Mouse (Mus musculus) hindbrain, embryonic 15.5 days (tissue): ENCODE measurements around the gene Adat3. TPM values are rescaled to one million over a fixed set of nuclear protein-coding genes. Genes with fewer than 3 reads are reported as not detected.

ENCODE experiments used
- microRNA-seq: library from miRNA; unstranded; fragments of <30 nt; microRNA quantifications from one replicate; pipeline ENCODE4, GENCODE M21; 2016
- polyA plus RNA-seq: library from polyadenylated mRNA; unstranded; fragments of >200 nt; fragmentation: Nextera tagmentation; extraction: Ambion mirVana; gene quantifications from 2 replicates; pipeline ENCODE4 v1.2.1, GENCODE M21; 2015

Adat3 gene
- polyA plus RNA-seq, 1 experiment from 2014 or later = 4.8 TPM

Small RNA genes lying within 50 kb of the gene (microRNA-seq; reads per million reads assigned to microRNA genes)
- not detected for gene Mir6912

Other genes with a start within 250 kb of the Adat3 start
- gene Plk5, start 246.4 kb upstream of the Adat3 start, polyA plus RNA-seq = 6.1 and 6.4 TPM in 2 replicates
- 18.9 and 19.2 TPM in 2 replicates for gene Mex3d, start 215.2 kb upstream of the Adat3 start, polyA plus RNA-seq
- gene Mbd3, start 203.3 kb upstream of the Adat3 start, polyA plus RNA-seq = 213 and 229 TPM in 2 replicates
- 711 and 737 TPM in 2 replicates for gene Uqcr11, start 196.1 kb upstream of the Adat3 start, polyA plus RNA-seq
- 52.5 and 54.7 TPM in 2 replicates for gene Tcf3, start 169.2 kb upstream of the Adat3 start, polyA plus RNA-seq
- gene Onecut3, start 108.0 kb upstream of the Adat3 start, polyA plus RNA-seq = 1.6 and 1.7 TPM in 2 replicates
- gene Atp8b3, start 63.8 kb upstream of the Adat3 start, polyA plus RNA-seq = 1.2 and 1.5 TPM in 2 replicates
- 30.0 and 33.7 TPM in 2 replicates for gene Rexo1, start 41.3 kb upstream of the Adat3 start, polyA plus RNA-seq
- 6.3 and 6.7 TPM in 2 replicates for gene Klf16, start 25.6 kb upstream of the Adat3 start, polyA plus RNA-seq
- gene Abhd17a, start 12.5 kb upstream of the Adat3 start, polyA plus RNA-seq = 134 and 159 TPM in 2 replicates
- gene Scamp4, start within 50 bp of the Adat3 start, polyA plus RNA-seq = 64.2 and 71.6 TPM in 2 replicates
- gene Gm49322, start 3.1 kb downstream of the Adat3 start, polyA plus RNA-seq = 3.4 and 4.1 TPM in 2 replicates
- 109 and 127 TPM in 2 replicates for gene Csnk1g2, start 20.0 kb downstream of the Adat3 start, polyA plus RNA-seq
- 83.6 and 93.2 TPM in 2 replicates for gene Btbd2, start 54.2 kb downstream of the Adat3 start, polyA plus RNA-seq
- 56.7 and 61.0 TPM in 2 replicates for gene Mknk2, start 75.2 kb downstream of the Adat3 start, polyA plus RNA-seq
- 57.5 and 60.2 TPM in 2 replicates for gene Mob3a, start 99.1 kb downstream of the Adat3 start, polyA plus RNA-seq
- gene Izumo4, start 99.3 kb downstream of the Adat3 start, polyA plus RNA-seq = 39.2 and 46.1 TPM in 2 replicates
- gene Ap3d1, start 139.4 kb downstream of the Adat3 start, polyA plus RNA-seq = 109 and 120 TPM in 2 replicates
- 18.3 and 21.6 TPM in 2 replicates for gene Dot1l, start 152.3 kb downstream of the Adat3 start, polyA plus RNA-seq
- gene Sf3a2, start 195.3 kb downstream of the Adat3 start, polyA plus RNA-seq = 52.3 and 67.4 TPM in 2 replicates
- 130 and 133 TPM in 2 replicates for gene Plekhj1, start 195.7 kb downstream of the Adat3 start, polyA plus RNA-seq
- 0.14 and 0.21 TPM in 2 replicates for gene Amh, start 202.4 kb downstream of the Adat3 start, polyA plus RNA-seq
- gene Jsrp1, start 210.6 kb downstream of the Adat3 start, polyA plus RNA-seq = 0.62 and 0.95 TPM in 2 replicates
- 1,303 and 1,311 TPM in 2 replicates for gene Oaz1, start 223.8 kb downstream of the Adat3 start, polyA plus RNA-seq
- gene Lingo3, start 241.2 kb downstream of the Adat3 start, polyA plus RNA-seq = 15.8 and 18.5 TPM in 2 replicates